ENCODE assay signal across 8 mouse cellular contexts in the genomic region with DNA sequence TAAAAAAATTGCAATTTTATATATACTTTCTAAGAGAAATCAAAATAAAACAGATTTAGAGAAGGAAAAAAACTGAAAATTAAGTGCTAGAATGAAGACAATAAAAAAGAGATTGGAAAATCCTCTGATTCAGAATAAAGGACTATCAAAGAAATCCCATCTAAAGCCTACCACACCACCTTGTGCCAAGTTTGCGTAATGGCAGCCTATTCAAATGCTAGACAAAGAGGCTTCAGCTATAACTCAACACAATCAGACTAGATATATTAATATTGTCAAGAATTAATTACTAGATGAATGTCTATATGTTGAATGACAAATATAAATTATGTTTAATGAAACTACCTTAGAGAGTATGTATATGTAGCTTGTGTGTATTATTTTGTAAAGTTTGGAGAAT.
DNase-seq lines count a peak whose midpoint lies in the region; ATAC-seq and TF ChIP-seq lines count a peak whose summit lies in the region.

No protein-coding gene starts in this region.

- TF ChIP-seq CTCF in liver, postnatal 0 days (IDR thresholded peaks at IDR 0.05; ENCODE audit: low read depth) = peak; percentile 47

- H3K9me3 ChIP-seq in liver, postnatal 0 days (ENCODE audit: low read length) = no peaks in the 10 kb centered on the region
- H3K9me3 ChIP-seq in forebrain, embryonic 12.5 days = no peaks in the 10 kb centered on the region

- H3K9ac ChIP-seq in liver, postnatal 0 days (replicated peaks) = no peak overlapping the region
- no peak overlapping the region for H3K9ac ChIP-seq in forebrain, embryonic 12.5 days

- WGBS in liver, postnatal 0 days (ENCODE audit: insufficient replicate concordance) = 53% methylated on average over 1 of the region's 1 CpGs
- 50% methylated on average over 1 of the region's 1 CpGs for WGBS in forebrain, embryonic 12.5 days

- no peak for ATAC-seq in liver, postnatal 0 days
- ATAC-seq in forebrain, embryonic 12.5 days (ENCODE audit: low FRiP score) = peak; percentile 64; the same call in 1 of the 2 replicates

- DNase-seq in liver, postnatal 0 days = no peak
- DNase-seq in liver (no peak), adipocyte (ENCODE audit: low spot score) (peak; percentile 53)
- DNase-seq in mesoderm, embryonic 11.5 days (ENCODE audit: low read depth, low spot score) = peak; percentile 15
- no peak for DNase-seq in kidney, adult 11 months
- no peak for DNase-seq in adrenal gland, adult 8-10 months
- no peak for DNase-seq in heart, adult 9 months (ENCODE audit: low spot score in 2 of 2)

- no peaks in the 10 kb centered on the region for H3K4me1 ChIP-seq in liver, postnatal 0 days (ENCODE audit: insufficient read depth)
- no peaks in the 10 kb centered on the region for H3K4me1 ChIP-seq in forebrain, embryonic 12.5 days

- no peaks in the 10 kb centered on the region for H3K36me3 ChIP-seq in liver, postnatal 0 days (replicated peaks; ENCODE audit: insufficient read depth, low read length)
- no peaks in the 10 kb centered on the region for H3K36me3 ChIP-seq in forebrain, embryonic 12.5 days (replicated peaks)

- H3K27ac ChIP-seq in liver, postnatal 0 days (ENCODE audit: low read depth) = no peak overlapping the region
- no peak overlapping the region for H3K27ac ChIP-seq in forebrain, embryonic 12.5 days

- no peak for TF ChIP-seq EP300 in liver, postnatal 0 days (IDR thresholded peaks at IDR 0.05; ENCODE audit: low read depth)

- H3K4me3 ChIP-seq in liver, postnatal 0 days (ENCODE audit: low read depth, low read length) = no peak overlapping the region
- no peak overlapping the region for H3K4me3 ChIP-seq in forebrain, embryonic 12.5 days (replicated peaks)

- no peaks in the 10 kb centered on the region for H3K27me3 ChIP-seq in liver, postnatal 0 days (ENCODE audit: insufficient read depth, low read length)
- no peaks in the 10 kb centered on the region for H3K27me3 ChIP-seq in forebrain, embryonic 12.5 days

- no peak overlapping the region for H3K4me2 ChIP-seq in liver, postnatal 0 days (ENCODE audit: low read depth, low read length)
- no peak overlapping the region for H3K4me2 ChIP-seq in forebrain, embryonic 12.5 days

Comparison
In these comparisons a context has a peak if more than half of its experiments do, and no peak if none do; other contexts are left out.
1. DNase-seq: peak in adipocyte (single experiment) and mesoderm, embryonic 11.5 days (single experiment); none in liver, postnatal 0 days (single experiment), liver (single experiment), kidney, adult 11 months (single experiment), adrenal gland, adult 8-10 months (single experiment) and heart, adult 9 months (0 of 2).